Mouse (Mus musculus) neural tube, postnatal 0 days (tissue): ENCODE measurements around the gene Col5a3. TPM values are rescaled to one million over a fixed set of nuclear protein-coding genes. Genes with fewer than 3 reads are reported as not detected.

ENCODE experiments used
- polyA plus RNA-seq: library from polyadenylated mRNA; unstranded; fragments of >200 nt; fragmentation: Nextera tagmentation; extraction: Ambion mirVana; gene quantifications from 2 replicates; pipeline ENCODE4 v1.2.1, GENCODE M21; 2015

Col5a3 gene
- polyA plus RNA-seq: 2.1 and 2.4 TPM in 2 replicates

GRCm38 (mm10) chr9:20814521-20815272, at the start of gene Col5a3:
Gene Col5a3, minus strand, starts transcription at chr9:20815067.

GRCm38 (mm10) chr9:20818236-20818635, 3.4 kb upstream of the Col5a3 start, which contains the start of gene Rdh8:
Gene Rdh8, plus strand, starts transcription at chr9:20818503.

GRCm38 (mm10) chr9:20746017-20746660, 68.7 kb downstream of the Col5a3 start, which contains the start of gene Olfm2:
Gene Olfm2, minus strand, starts transcription at chr9:20746349.

Other genes with a start within 250 kb of the Col5a3 start
- gene Zfp846, start 233.8 kb downstream of the Col5a3 start, polyA plus RNA-seq: 36.3 and 38.9 TPM in 2 replicates
- gene Ubl5, start 172.2 kb downstream of the Col5a3 start, polyA plus RNA-seq: 558 and 629 TPM in 2 replicates
- gene Fbxl12, start 170.3 kb downstream of the Col5a3 start, polyA plus RNA-seq: 9.4 and 10.7 TPM in 2 replicates
- gene Pin1, start 163.0 kb downstream of the Col5a3 start, polyA plus RNA-seq: 71.6 and 74.9 TPM in 2 replicates
- gene Olfm2, start 68.7 kb downstream of the Col5a3 start, polyA plus RNA-seq: 198 and 237 TPM in 2 replicates
- not detected in 2 replicates for gene Rdh8, start 3.4 kb upstream of the Col5a3 start, polyA plus RNA-seq
- 36.1 and 49.9 TPM in 2 replicates for gene A230050P20Rik, start 53.6 kb upstream of the Col5a3 start, polyA plus RNA-seq
- 11.4 and 13.0 TPM in 2 replicates for gene Angptl6, start 64.7 kb upstream of the Col5a3 start, polyA plus RNA-seq
- gene Ppan, start 73.1 kb upstream of the Col5a3 start, polyA plus RNA-seq: 37.3 and 39.7 TPM in 2 replicates
- 211 and 231 TPM in 2 replicates for gene Eif3g, start 83.6 kb upstream of the Col5a3 start, polyA plus RNA-seq
- 32.3 and 33.8 TPM in 2 replicates for gene Dnmt1, start 144.8 kb upstream of the Col5a3 start, polyA plus RNA-seq
- 7.4 and 10.6 TPM in 2 replicates for gene S1pr2, start 161.7 kb upstream of the Col5a3 start, polyA plus RNA-seq
- gene Mrpl4, start 187.7 kb upstream of the Col5a3 start, polyA plus RNA-seq: 133 and 135 TPM in 2 replicates
- 3.2 and 3.8 TPM in 2 replicates for gene Icam1, start 200.9 kb upstream of the Col5a3 start, polyA plus RNA-seq
- gene Icam4, start 214.3 kb upstream of the Col5a3 start, polyA plus RNA-seq: 0.57 TPM in 1 of 2 replicates, not detected in the other
- gene Icam5, start 217.0 kb upstream of the Col5a3 start, polyA plus RNA-seq: 4.0 and 4.1 TPM in 2 replicates